Mouse (Mus musculus) limb, embryonic 12.5 days (tissue): ENCODE data around the gene Irf2bp2. TPM values are rescaled to one million over a fixed set of nuclear protein-coding genes. Genes with fewer than 3 reads are reported as not detected.

ENCODE experiments used
- ATAC-seq: fragments of 200-750 bp; cut with Nextera tagmentation; 2 replicates; pipeline ENCODE4 v1.8.0; 2017; ENCODE audit warnings: low read depth, moderate TSS enrichment; ENCODE audit not compliant: insufficient number of reproducible peaks, insufficient read depth, low FRiP score, low TSS enrichment
- H3K27ac ChIP-seq: fragments of 300-500 bp; sonication (generic); 2 replicates; pipeline ENCODE4 v1.5.1; 2016; ENCODE audit warnings: mild to moderate bottlenecking, moderate library complexity
- H3K27me3 ChIP-seq: fragments of 300-500 bp; sonication (generic); 2 replicates; pipeline ENCODE4 v1.6.1; 2016; ENCODE audit warnings: mild to moderate bottlenecking, moderate library complexity
- H3K36me3 ChIP-seq: fragments of 300-500 bp; sonication (generic); 2 replicates; pipeline ENCODE4 v1.6.1; 2016; ENCODE audit warnings: mild to moderate bottlenecking, moderate library complexity
- H3K4me1 ChIP-seq: fragments of 300-500 bp; sonication (generic); replicated peaks from 2 replicates; pipeline ENCODE4 v1.6.1; 2016
- H3K4me2 ChIP-seq: fragments of 300-500 bp; sonication (generic); 2 replicates; pipeline ENCODE4 v1.6.1; 2016; ENCODE audit warnings: mild to moderate bottlenecking, moderate library complexity
- H3K4me3 ChIP-seq: fragments of 300-500 bp; sonication (generic); replicated peaks from 2 replicates; pipeline ENCODE4 v1.5.1; 2016; ENCODE audit warnings: mild to moderate bottlenecking
- H3K9ac ChIP-seq: fragments of 300-500 bp; sonication (generic); replicated peaks from 2 replicates; pipeline ENCODE4 v1.6.1; 2016; ENCODE audit warnings: mild to moderate bottlenecking, moderate library complexity
- H3K9me3 ChIP-seq: fragments of 300-500 bp; sonication (generic); 2 replicates; pipeline ENCODE4 v1.6.1; 2016; ENCODE audit warnings: mild to moderate bottlenecking, moderate library complexity
- WGBS: fragments of 180-500 bp; shearing (Covaris S2); methylation state at CpG from one replicate; pipeline ENCODE4 v1.1.7; 2016; 5-methylcytosine and 5-hydroxymethylcytosine counted together
- polyA plus RNA-seq: library from polyadenylated mRNA; unstranded; fragments of >200 nt; fragmentation: Nextera tagmentation; extraction: Ambion mirVana; gene quantifications from 2 replicates; pipeline ENCODE4 v1.2.1, GENCODE M21; 2016

Gene Irf2bp2
- polyA plus RNA-seq, 1 experiment from 2014 or later: 11.0 TPM

- Histone ChIP-seq H3K36me3 (no peaks in the 10 kb centered on the region), H3K4me1 (no peaks in the 10 kb centered on the region; the same call in 1 of the 2 replicates), H3K27me3 (no peaks in the 10 kb centered on the region), H3K9me3 (0 out of 2 replicates have a peak, but pooled peaks cover 2% of the 10 kb centered on the region), H3K27ac (no peak overlapping the region), H3K9ac (no peak overlapping the region), H3K4me3 (no peak overlapping the region), H3K4me2 (no peak overlapping the region)
- no peak for ATAC-seq
Measured at GRCm38 (mm10) chr8:126576086-126576485, 17.7 kb downstream of the Irf2bp2 start.

DNA sequence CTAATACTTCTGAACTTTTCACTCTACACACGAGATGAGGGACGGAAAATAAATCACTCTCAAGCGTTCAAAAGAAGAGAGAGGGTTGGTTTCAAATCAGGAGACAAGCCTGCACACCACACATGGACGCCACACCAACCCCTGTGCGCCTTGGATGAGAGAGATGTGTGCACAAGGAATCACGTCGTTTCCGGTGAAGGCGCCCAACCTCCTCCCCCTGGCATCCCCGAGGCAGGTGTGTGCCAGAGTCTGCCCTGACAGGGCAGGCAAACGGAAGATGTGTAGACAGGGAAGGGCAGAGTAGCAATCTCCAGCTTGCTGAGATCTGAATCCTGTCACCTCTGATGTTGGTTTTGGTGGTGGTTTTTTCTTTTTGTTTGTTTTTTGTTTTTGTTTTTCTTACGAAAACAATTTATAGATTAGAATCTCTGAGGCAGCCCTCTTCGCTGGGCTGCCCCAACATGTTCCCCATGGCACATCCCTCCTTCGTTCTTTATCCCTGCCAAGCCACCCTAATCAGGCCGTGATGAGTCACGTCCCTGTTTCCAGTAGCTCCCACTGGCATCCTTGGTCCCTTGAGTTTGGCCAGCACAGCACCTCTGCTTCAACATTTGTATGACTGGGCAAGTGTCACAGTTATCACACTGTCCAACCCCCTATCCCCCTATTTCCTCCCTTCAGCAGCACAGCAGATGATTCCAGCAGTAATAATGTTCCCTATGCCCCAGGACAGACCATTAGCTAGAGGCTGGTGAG, 18.7 kb downstream of the Irf2bp2 start:
- no peak overlapping the region for H3K4me3 ChIP-seq
- no peak overlapping the region for H3K9ac ChIP-seq
- H3K4me1 ChIP-seq: no peaks in the 10 kb centered on the region; the same call in 1 of the 2 replicates
- H3K27me3 ChIP-seq: no peaks in the 10 kb centered on the region
- H3K4me2 ChIP-seq: no peak overlapping the region
- no peak overlapping the region for H3K27ac ChIP-seq
- ATAC-seq: no peak
- H3K36me3 ChIP-seq: no peaks in the 10 kb centered on the region
- 0 out of 2 replicates have a peak, but pooled peaks cover 2% of the 10 kb centered on the region for H3K9me3 ChIP-seq
- 78% methylated on average over 16 of the region's 16 CpGs for WGBS

GRCm38 (mm10) chr8:126573878-126574277, 19.9 kb downstream of the Irf2bp2 start:
- whole genome bisulfite sequencing: 89% methylated on average over 4 of the region's 4 CpGs
- Histone ChIP-seq H3K27ac (no peak overlapping the region), H3K4me2 (no peak overlapping the region), H3K9ac (no peak overlapping the region), H3K4me1 (no peaks in the 10 kb centered on the region; the same call in 1 of the 2 replicates), H3K36me3 (no peaks in the 10 kb centered on the region), H3K27me3 (no peaks in the 10 kb centered on the region), H3K9me3 (0 out of 2 replicates have a peak, but pooled peaks cover 2% of the 10 kb centered on the region), H3K4me3 (no peak overlapping the region)
- ATAC-seq: no peak

GRCm38 (mm10) chr8:126573079-126573694, 20.6 kb downstream of the Irf2bp2 start:
- 89% methylated on average over 6 of the region's 6 CpGs for WGBS
- Histone ChIP-seq H3K36me3 (no peaks in the 10 kb centered on the region), H3K27me3 (no peaks in the 10 kb centered on the region), H3K4me1 (peaks cover 4% of the 10 kb centered on the region), H3K4me2 (no peak overlapping the region), H3K27ac (no peak overlapping the region), H3K9ac (no peak overlapping the region), H3K9me3 (0 out of 2 replicates have a peak, but pooled peaks cover 2% of the 10 kb centered on the region), H3K4me3 (no peak overlapping the region)
- ATAC-seq: no peak

- H3K27me3 ChIP-seq: no peaks in the 10 kb centered on the region
- H3K4me1 ChIP-seq: peaks cover 24% of the 10 kb centered on the region
- H3K9ac ChIP-seq: no peak overlapping the region
- no peak overlapping the region for H3K4me2 ChIP-seq
- no peak overlapping the region for H3K4me3 ChIP-seq
- no peak overlapping the region for H3K27ac ChIP-seq
- no peak for ATAC-seq
- WGBS: 82% methylated on average over 15 of the region's 15 CpGs
- H3K36me3 ChIP-seq: no peaks in the 10 kb centered on the region
- 0 out of 2 replicates have a peak, but pooled peaks cover 2% of the 10 kb centered on the region for H3K9me3 ChIP-seq
Measured at GRCm38 (mm10) chr8:126571065-126571660, 22.6 kb downstream of the Irf2bp2 start.

GRCm38 (mm10) chr8:126570521-126571040, 23.2 kb downstream of the Irf2bp2 start:
- Histone ChIP-seq H3K9ac (no peak overlapping the region), H3K36me3 (no peaks in the 10 kb centered on the region), H3K9me3 (0 out of 2 replicates have a peak, but pooled peaks cover 2% of the 10 kb centered on the region), H3K4me3 (no peak overlapping the region), H3K4me2 (no peak overlapping the region), H3K27me3 (no peaks in the 10 kb centered on the region), H3K27ac (no peak overlapping the region), H3K4me1 (peaks cover 30% of the 10 kb centered on the region)
- no peak for ATAC-seq
- WGBS: 69% methylated on average over 9 of the region's 9 CpGs

- H3K9me3 ChIP-seq: 0 out of 2 replicates have a peak, but pooled peaks cover 2% of the 10 kb centered on the region
- H3K27me3 ChIP-seq: no peaks in the 10 kb centered on the region
- WGBS: 80% methylated on average over 3 of the region's 3 CpGs
- H3K27ac ChIP-seq: no peak overlapping the region
- peaks cover 30% of the 10 kb centered on the region for H3K4me1 ChIP-seq
- H3K4me2 ChIP-seq: no peak overlapping the region
- no peak for ATAC-seq
- no peaks in the 10 kb centered on the region for H3K36me3 ChIP-seq
- no peak overlapping the region for H3K4me3 ChIP-seq
- H3K9ac ChIP-seq: no peak overlapping the region
Measured at GRCm38 (mm10) chr8:126570046-126570445, 23.7 kb downstream of the Irf2bp2 start.

DNA sequence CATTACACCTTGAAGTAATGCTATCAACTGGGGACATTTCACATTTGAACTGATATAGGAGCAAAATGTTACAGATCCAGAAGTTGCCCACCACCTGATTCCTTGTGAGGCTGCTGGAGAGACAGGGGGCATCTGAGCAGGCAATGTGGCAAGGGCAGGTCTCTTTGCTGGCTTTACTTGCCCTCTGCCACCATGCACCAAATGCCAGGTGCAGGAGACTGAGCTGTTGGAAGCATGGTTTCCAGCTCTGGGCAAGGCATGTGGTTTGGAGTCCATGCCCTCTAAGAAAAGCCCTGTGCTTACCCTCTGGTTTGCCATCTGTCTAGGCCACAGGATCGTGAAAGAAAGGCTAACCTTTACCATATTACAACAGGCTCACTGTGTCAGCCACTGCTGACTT, 24.1 kb downstream of the Irf2bp2 start:
- Histone ChIP-seq H3K4me3 (no peak overlapping the region), H3K9ac (no peak overlapping the region), H3K27ac (no peak overlapping the region), H3K9me3 (0 out of 2 replicates have a peak, but pooled peaks cover 2% of the 10 kb centered on the region), H3K4me1 (peaks cover 30% of the 10 kb centered on the region), H3K36me3 (no peaks in the 10 kb centered on the region), H3K27me3 (no peaks in the 10 kb centered on the region), H3K4me2 (no peak overlapping the region)
- WGBS: 70% methylated on average over 1 of the region's 1 CpGs
- ATAC-seq: no peak

DNA sequence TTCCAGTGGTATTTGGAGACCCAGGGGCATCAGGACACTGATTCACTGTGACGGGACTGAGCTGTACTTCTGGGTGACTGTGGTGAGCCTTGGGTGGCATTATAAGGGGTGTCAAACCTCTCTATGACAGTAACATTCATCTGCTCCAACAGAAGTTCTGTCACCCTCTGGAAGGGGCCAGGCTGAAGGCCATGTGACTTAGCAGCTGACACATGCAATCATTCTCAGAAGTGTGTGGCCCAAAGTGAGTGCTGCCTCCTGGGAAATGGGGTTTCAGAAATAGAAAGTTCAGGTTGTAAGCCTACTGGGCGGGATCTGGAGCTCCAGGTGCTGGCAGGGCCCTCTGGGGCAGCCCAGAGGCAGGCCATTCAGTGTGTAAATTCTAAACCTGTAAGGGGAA, 26.1 kb downstream of the Irf2bp2 start:
- ATAC-seq: no peak
- Histone ChIP-seq H3K4me1 (peaks cover 30% of the 10 kb centered on the region), H3K27ac (peak overlapping the region; percentile 85), H3K27me3 (no peaks in the 10 kb centered on the region), H3K4me2 (no peak overlapping the region), H3K4me3 (no peak overlapping the region), H3K9ac (no peak overlapping the region), H3K36me3 (no peaks in the 10 kb centered on the region), H3K9me3 (no peaks in the 10 kb centered on the region)
- WGBS: 61% methylated on average over 2 of the region's 2 CpGs

- Histone ChIP-seq H3K4me1 (peaks cover 30% of the 10 kb centered on the region), H3K27me3 (no peaks in the 10 kb centered on the region), H3K9ac (no peak overlapping the region), H3K36me3 (no peaks in the 10 kb centered on the region), H3K4me3 (no peak overlapping the region), H3K9me3 (0 out of 2 replicates have a peak, but pooled peaks cover under 1% of the 10 kb centered on the region), H3K27ac (peak overlapping the region; percentile 85), H3K4me2 (peak overlapping the region; percentile 26)
- ATAC-seq: peak; percentile 22; the same call in 1 of the 2 replicates
- WGBS: 19% methylated on average over 14 of the region's 14 CpGs
Measured at GRCm38 (mm10) chr8:126566446-126567062, 27.2 kb downstream of the Irf2bp2 start.
